Mouse (Mus musculus): ENCODE results near the gene AY074887. TPM values are rescaled to one million over a fixed set of nuclear protein-coding genes. Genes with fewer than 3 reads are reported as not detected.
"Not testable (repeated sequence)": the region's sequence is repeated elsewhere in the genome, so short reads cannot be mapped to it uniquely, and the experiment has no call there.

The AY074887 gene
- polyA plus RNA-seq, 1 experiment, result not detected

- H3K4me3 ChIP-seq (ENCODE audit: extremely low read depth, insufficient read depth, insufficient read length), result peak within 1 kb of the TSS; percentile 54; the same call in 1 of the 2 replicates
- no peak for TF ChIP-seq CTCF (IDR thresholded peaks at IDR 0.05; ENCODE audit: extremely low read depth, insufficient read depth, insufficient read length, insufficient replicate concordance)
- TF ChIP-seq POLR2A (IDR thresholded peaks at IDR 0.05; ENCODE audit: low read depth, low read length), result no peak
- H3K36me3 ChIP-seq (ENCODE audit: control insufficient read depth, insufficient read depth, low read length), result no peaks in the 10 kb centered on the region
- H3K4me1 ChIP-seq (ENCODE audit: control insufficient read depth, insufficient read depth, insufficient read length), result peaks cover 3% of the 10 kb centered on the region; the same call in 1 of the 2 replicates
- WGBS, result 80% methylated on average over 8 of the region's 8 CpGs
- peaks cover 14% of the 10 kb centered on the region for H3K27me3 ChIP-seq (ENCODE audit: control insufficient read depth, insufficient read depth, low read length)
- no peak for DNase-seq (ENCODE audit: low read depth in 1 of 2, low spot score in 2 of 2)
- no peak within 1 kb of the TSS for H3K27ac ChIP-seq (ENCODE audit: insufficient read depth, low read length)
Measured at GRCm38 (mm10) chr9:54980674-54981073, 29.9 kb upstream of the AY074887 start, which contains the start of gene Chrna5. Chrna5 (plus strand) TSS chr9:54980880.

GRCm38 (mm10) chr9:54969972-54970637 lies 19.3 kb upstream of the AY074887 start:
- Histone ChIP-seq H3K36me3 (ENCODE audit: control insufficient read depth, insufficient read depth, low read length) (no peaks in the 10 kb centered on the region), H3K27ac (ENCODE audit: insufficient read depth, low read length) (no peak overlapping the region), H3K27me3 (ENCODE audit: control insufficient read depth, insufficient read depth, low read length) (no peaks in the 10 kb centered on the region; the same call in 1 of the 2 replicates), H3K4me1 (ENCODE audit: control insufficient read depth, insufficient read depth, insufficient read length) (no peaks in the 10 kb centered on the region), H3K4me3 (ENCODE audit: extremely low read depth, insufficient read depth, insufficient read length) (no peak overlapping the region)
- 50% methylated on average over 8 of the region's 8 CpGs for WGBS
- TF ChIP-seq POLR2A (IDR thresholded peaks at IDR 0.05; ENCODE audit: low read depth, low read length), result no peak
- TF ChIP-seq CTCF (IDR thresholded peaks at IDR 0.05; ENCODE audit: extremely low read depth, insufficient read depth, insufficient read length, insufficient replicate concordance), result no peak
- DNase-seq (ENCODE audit: low read depth in 1 of 2, low spot score in 2 of 2), result no peak

GRCm38 (mm10) chr9:54963669-54964068 lies 12.9 kb upstream of the AY074887 start:
- no peaks in the 10 kb centered on the region for H3K27me3 ChIP-seq (ENCODE audit: control insufficient read depth, insufficient read depth, low read length)
- no peak overlapping the region for H3K4me3 ChIP-seq (ENCODE audit: extremely low read depth, insufficient read depth, insufficient read length)
- H3K36me3 ChIP-seq (ENCODE audit: control insufficient read depth, insufficient read depth, low read length), result peaks cover 2% of the 10 kb centered on the region

GRCm38 (mm10) chr9:54961059-54961458 lies 10.3 kb upstream of the AY074887 start:
- Histone ChIP-seq H3K36me3 (ENCODE audit: control insufficient read depth, insufficient read depth, low read length) (peaks cover 19% of the 10 kb centered on the region), H3K27me3 (ENCODE audit: control insufficient read depth, insufficient read depth, low read length) (no peaks in the 10 kb centered on the region), H3K4me3 (ENCODE audit: extremely low read depth, insufficient read depth, insufficient read length) (no peak overlapping the region), H3K4me1 (ENCODE audit: control insufficient read depth, insufficient read depth, insufficient read length) (no peaks in the 10 kb centered on the region; the same call in 1 of the 2 replicates), H3K27ac (ENCODE audit: insufficient read depth, low read length) (no peak overlapping the region)
- WGBS, result 25% methylated on average over 4 of the region's 4 CpGs
- TF ChIP-seq POLR2A (IDR thresholded peaks at IDR 0.05; ENCODE audit: low read depth, low read length), result no peak
- TF ChIP-seq CTCF (IDR thresholded peaks at IDR 0.05; ENCODE audit: extremely low read depth, insufficient read depth, insufficient read length, insufficient replicate concordance), result no peak
- no peak for DNase-seq (ENCODE audit: low read depth in 1 of 2, low spot score in 2 of 2)

More at GRCm38 (mm10) chr9:54963669-54964068, 12.9 kb upstream of the AY074887 start:
- H3K27ac ChIP-seq (ENCODE audit: insufficient read depth, low read length), result no peak overlapping the region
- TF ChIP-seq CTCF (IDR thresholded peaks at IDR 0.05; ENCODE audit: extremely low read depth, insufficient read depth, insufficient read length, insufficient replicate concordance) (no peak), POLR2A (IDR thresholded peaks at IDR 0.05; ENCODE audit: low read depth, low read length) (no peak)
- no peak for DNase-seq (ENCODE audit: low read depth in 1 of 2, low spot score in 2 of 2)
- H3K4me1 ChIP-seq (ENCODE audit: control insufficient read depth, insufficient read depth, insufficient read length), result no peaks in the 10 kb centered on the region; the same call in 1 of the 2 replicates

- H3K4me1 ChIP-seq (ENCODE audit: control insufficient read depth, insufficient read depth, insufficient read length); DNase-seq (ENCODE audit: low read depth in 1 of 2, low spot score in 2 of 2); H3K27me3 ChIP-seq (ENCODE audit: control insufficient read depth, insufficient read depth, low read length); H3K27ac ChIP-seq (ENCODE audit: insufficient read depth, low read length): not testable (repeated sequence)
- WGBS, result 29% methylated on average over 8 of the region's 8 CpGs
- Histone ChIP-seq H3K4me3 (ENCODE audit: extremely low read depth, insufficient read depth, insufficient read length) (peak overlapping the region; percentile 57), H3K36me3 (ENCODE audit: control insufficient read depth, insufficient read depth, low read length) (peaks cover 15% of the 10 kb centered on the region)
Measured at GRCm38 (mm10) chr9:54950162-54950561, 636 bp downstream of the AY074887 start.

GRCm38 (mm10) chr9:54949465-54949864 lies 1.3 kb downstream of the AY074887 start:
- DNase-seq (ENCODE audit: low read depth in 1 of 2, low spot score in 2 of 2), result no peak
- no peak overlapping the region for H3K4me3 ChIP-seq (ENCODE audit: extremely low read depth, insufficient read depth, insufficient read length)
- 0 out of 2 replicates have a peak, but pooled peaks cover 2% of the 10 kb centered on the region for H3K4me1 ChIP-seq (ENCODE audit: control insufficient read depth, insufficient read depth, insufficient read length)
- TF ChIP-seq CTCF (IDR thresholded peaks at IDR 0.05; ENCODE audit: extremely low read depth, insufficient read depth, insufficient read length, insufficient replicate concordance), result no peak
- no peak for TF ChIP-seq POLR2A (IDR thresholded peaks at IDR 0.05; ENCODE audit: low read depth, low read length)
- no peak overlapping the region for H3K27ac ChIP-seq (ENCODE audit: insufficient read depth, low read length)
- no peaks in the 10 kb centered on the region for H3K27me3 ChIP-seq (ENCODE audit: control insufficient read depth, insufficient read depth, low read length)
- peaks cover 12% of the 10 kb centered on the region for H3K36me3 ChIP-seq (ENCODE audit: control insufficient read depth, insufficient read depth, low read length)

- H3K4me1 ChIP-seq (ENCODE audit: control insufficient read depth, insufficient read depth, insufficient read length), result no peaks in the 10 kb centered on the region
- no peak for DNase-seq (ENCODE audit: low read depth in 1 of 2, low spot score in 2 of 2)
- no peaks in the 10 kb centered on the region for H3K36me3 ChIP-seq (ENCODE audit: control insufficient read depth, insufficient read depth, low read length)
- WGBS, result 83% methylated on average over 16 of the region's 16 CpGs
- H3K27ac ChIP-seq (ENCODE audit: insufficient read depth, low read length), result no peak overlapping the region
- H3K4me3 ChIP-seq (ENCODE audit: extremely low read depth, insufficient read depth, insufficient read length), result no peak overlapping the region
- TF ChIP-seq POLR2A (IDR thresholded peaks at IDR 0.05; ENCODE audit: low read depth, low read length), result no peak
- TF ChIP-seq CTCF (IDR thresholded peaks at IDR 0.05; ENCODE audit: extremely low read depth, insufficient read depth, insufficient read length, insufficient replicate concordance), result no peak
- H3K27me3 ChIP-seq (ENCODE audit: control insufficient read depth, insufficient read depth, low read length), result no peaks in the 10 kb centered on the region
Measured at GRCm38 (mm10) chr9:54946256-54946655, 4.5 kb downstream of the AY074887 start.
